Mouse (Mus musculus) heart, postnatal 0 days (tissue): ENCODE data around the gene Ppt1.

Experiments used
- CTCF ChIP-seq: IDR thresholded peaks from 2 replicates; pipeline ENCODE4 v1.5.1; 2016; ENCODE audit warnings: antibody characterized with exemption, control low read depth, low read depth
- EP300 ChIP-seq: IDR thresholded peaks from 2 replicates; pipeline ENCODE4 v1.6.1; 2016; ENCODE audit warnings: antibody characterized with exemption, low read depth

DNA sequence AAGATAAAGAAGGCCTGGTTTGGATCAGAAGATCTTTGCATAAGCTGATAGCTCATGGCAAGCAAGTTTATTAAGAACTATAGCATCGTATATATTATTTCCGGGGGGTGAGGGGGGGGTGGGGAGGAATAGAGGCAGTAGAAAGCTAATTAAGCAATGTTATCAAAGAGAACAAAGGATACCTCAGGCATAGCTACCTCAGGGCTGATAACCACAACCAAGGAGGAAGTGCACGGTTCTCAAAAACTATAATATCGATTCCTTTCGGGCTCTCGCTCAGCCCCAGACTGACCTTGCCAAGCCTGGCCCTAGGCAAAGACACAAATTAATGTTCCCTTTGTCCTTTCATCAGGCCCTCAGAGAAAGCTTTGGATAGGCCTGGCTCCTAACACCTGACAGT lies 6.7 kb upstream of the Ppt1 start:
- no peak for TF ChIP-seq CTCF
- TF ChIP-seq EP300 = no peak
